Mouse (Mus musculus) macrophage (primary cell): Measurements from ENCODE around the gene Ppp1r27. TPM values are rescaled to one million over a fixed set of nuclear protein-coding genes. Genes with fewer than 3 reads are reported as not detected.

Experiments
- H3K27ac ChIP-seq: fragments of 350-480 bp; formaldehyde crosslinking; 2 replicates; pipeline ENCODE4 v1.9.0; 2021
- H3K36me3 ChIP-seq: fragments of 350-480 bp; formaldehyde crosslinking; 2 replicates; pipeline ENCODE4 v1.9.0; 2021; ENCODE audit errors: inconsistent target
- H3K4me3 ChIP-seq: fragments of 350-480 bp; formaldehyde crosslinking; 2 replicates; pipeline ENCODE4 v1.9.0; 2021; ENCODE audit errors: inconsistent target
- H3K79me2 ChIP-seq: fragments of 350-480 bp; formaldehyde crosslinking; 2 replicates; pipeline ENCODE4 v1.9.0; 2021; ENCODE audit errors: inconsistent target
- WGBS: methylation state at CpG from one replicate; pipeline ENCODE4 v1.1.7; 2026; ENCODE audit warnings: inconsistent platforms; ENCODE audit not compliant: missing documents; 5-methylcytosine and 5-hydroxymethylcytosine counted together
- polyA plus RNA-seq: library from polyadenylated mRNA; stranded (reverse); fragments of 250-400 nt; gene quantifications from 3 replicates; pipeline ENCODE4 v1.2.4, GENCODE M21; 2018; ENCODE audit warnings: inconsistent platforms

Gene Ppp1r27
- polyA plus RNA-seq, 1 experiment from 2014 or later, result not detected

DNA sequence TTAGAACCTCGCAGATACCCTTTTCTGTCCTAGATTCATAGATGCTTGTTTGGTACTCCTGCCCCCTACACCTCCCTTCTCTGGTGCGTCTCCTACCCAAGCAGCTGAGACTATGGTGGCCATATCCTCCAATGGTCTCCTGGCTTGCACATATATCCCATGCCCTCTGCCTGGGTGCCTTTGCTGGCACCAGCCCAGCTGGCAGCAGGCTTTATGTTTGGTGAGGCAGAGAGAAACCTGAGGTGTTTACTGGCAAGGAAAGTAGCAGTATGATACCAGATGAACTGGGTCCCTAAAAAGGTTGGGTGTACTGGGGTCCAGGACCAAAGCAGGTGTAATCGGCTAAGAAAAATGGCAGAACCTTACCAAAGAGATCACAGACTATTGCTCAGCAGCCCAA, 5.0 kb downstream of the Ppp1r27 start:
- 97% methylated on average over 3 of the region's 3 CpGs for WGBS
- Histone ChIP-seq H3K79me2 (peaks cover 44% of the 10 kb centered on the region), H3K27ac (no peak overlapping the region), H3K36me3 (peaks cover 30% of the 10 kb centered on the region), H3K4me3 (no peak overlapping the region)

DNA sequence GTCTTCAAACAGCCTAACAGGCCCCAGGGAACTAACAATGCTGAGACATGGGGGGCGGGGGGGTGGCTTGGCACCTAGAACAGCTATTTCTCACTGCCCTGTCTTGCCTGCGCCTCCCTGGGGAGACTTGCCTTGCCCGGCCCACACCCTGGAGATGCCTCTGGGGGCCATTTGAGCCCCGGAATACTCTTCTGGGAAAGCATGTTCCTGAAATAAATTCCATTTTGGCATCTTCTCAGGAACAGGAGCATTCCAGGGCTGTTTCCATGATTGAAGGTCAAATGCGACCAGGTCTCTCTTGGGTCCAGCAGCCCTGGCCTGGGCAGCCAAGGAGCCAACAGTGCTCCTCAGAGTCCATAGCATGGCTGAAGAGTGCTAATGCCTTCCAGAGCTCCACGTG, 8.6 kb downstream of the Ppp1r27 start:
- H3K27ac ChIP-seq, result no peak overlapping the region
- H3K4me3 ChIP-seq, result no peak overlapping the region
- peaks cover 30% of the 10 kb centered on the region for H3K36me3 ChIP-seq
- 94% methylated on average over 6 of the region's 6 CpGs for WGBS
- H3K79me2 ChIP-seq, result peaks cover 26% of the 10 kb centered on the region; the same call in 1 of the 2 replicates

DNA sequence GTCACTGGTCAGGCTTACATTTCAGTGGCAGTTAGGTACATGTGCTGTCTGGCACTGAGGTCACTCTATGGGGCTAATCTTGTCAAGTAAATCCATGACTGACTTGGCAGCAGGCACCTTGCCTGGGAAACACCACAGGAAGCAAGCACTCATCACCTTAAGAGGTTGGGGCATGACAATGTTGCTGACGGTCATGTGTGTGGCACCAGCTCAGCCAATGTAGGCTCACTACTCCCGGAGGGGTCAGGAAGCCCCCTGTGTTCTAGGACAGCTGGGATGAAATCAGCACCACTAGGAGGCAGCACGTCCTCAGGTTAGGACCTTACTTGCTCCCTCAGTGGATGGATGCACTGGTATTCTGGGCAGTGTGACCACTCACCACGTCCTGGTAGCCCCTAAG, 9.0 kb downstream of the Ppp1r27 start:
- peaks cover 21% of the 10 kb centered on the region; the same call in 1 of the 2 replicates for H3K79me2 ChIP-seq
- H3K4me3 ChIP-seq, result no peak overlapping the region
- 73% methylated on average over 4 of the region's 4 CpGs for WGBS
- H3K36me3 ChIP-seq, result peaks cover 30% of the 10 kb centered on the region
- no peak overlapping the region for H3K27ac ChIP-seq

DNA sequence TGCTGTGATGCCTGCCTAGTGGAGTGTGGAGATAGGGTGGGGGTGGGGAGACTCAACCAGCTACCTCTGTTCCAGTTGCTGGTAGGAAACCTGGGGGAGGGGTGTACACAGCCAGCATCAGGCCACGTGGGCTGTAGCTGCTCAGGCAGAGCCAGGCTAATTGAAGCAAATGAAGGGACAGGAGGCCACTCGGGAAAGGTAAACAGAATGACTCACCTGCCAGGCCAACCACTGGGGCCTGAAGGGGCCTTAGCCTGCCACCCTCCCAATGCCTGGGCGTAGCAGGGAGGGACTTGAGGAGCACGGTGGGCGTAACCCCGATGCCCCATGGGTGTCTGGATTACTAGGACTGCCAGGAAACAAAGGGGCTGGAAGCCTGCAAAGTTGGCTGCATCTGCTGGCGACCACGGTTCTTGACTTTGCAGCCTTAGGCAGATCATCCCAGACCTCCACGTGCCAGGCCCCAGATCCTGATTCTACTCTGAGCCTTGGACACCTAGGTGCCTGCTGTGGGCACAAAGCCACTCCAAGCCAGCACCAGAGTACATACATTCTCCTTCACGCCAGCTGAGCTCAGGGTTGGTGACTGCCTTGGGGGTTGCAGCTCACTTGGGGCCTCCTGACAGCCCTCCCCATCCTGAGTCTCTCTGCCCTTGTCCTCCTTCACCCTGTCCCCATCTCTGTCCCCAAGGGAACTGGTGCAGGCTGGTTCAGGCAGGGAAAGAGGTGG, 11.5 kb downstream of the Ppp1r27 start:
- Histone ChIP-seq H3K4me3 (no peak overlapping the region), H3K27ac (no peak overlapping the region), H3K36me3 (peaks cover 24% of the 10 kb centered on the region), H3K79me2 (no peaks in the 10 kb centered on the region)
- 70% methylated on average over 10 of the region's 10 CpGs for WGBS

DNA sequence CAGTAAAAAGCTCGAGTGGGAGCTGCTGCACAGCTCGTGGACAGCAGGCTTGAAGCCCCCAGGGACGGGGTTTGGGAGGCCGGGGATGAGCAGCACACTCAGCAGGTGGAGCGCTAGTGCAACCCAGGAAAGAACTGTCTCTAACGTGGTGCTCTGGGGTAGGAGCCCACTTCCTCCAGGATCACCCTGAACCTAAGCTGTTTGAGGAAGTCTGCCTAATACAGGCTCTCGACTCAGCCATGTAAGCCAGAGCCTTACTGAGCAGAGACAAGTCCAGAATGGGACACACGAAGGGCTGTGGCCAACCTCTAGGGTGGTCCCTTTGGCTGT, 12.0 kb downstream of the Ppp1r27 start:
- Histone ChIP-seq H3K27ac (no peak overlapping the region), H3K36me3 (peaks cover 19% of the 10 kb centered on the region; the same call in 1 of the 2 replicates), H3K79me2 (no peaks in the 10 kb centered on the region), H3K4me3 (no peak overlapping the region)
- 17% methylated on average over 8 of the region's 8 CpGs for WGBS

DNA sequence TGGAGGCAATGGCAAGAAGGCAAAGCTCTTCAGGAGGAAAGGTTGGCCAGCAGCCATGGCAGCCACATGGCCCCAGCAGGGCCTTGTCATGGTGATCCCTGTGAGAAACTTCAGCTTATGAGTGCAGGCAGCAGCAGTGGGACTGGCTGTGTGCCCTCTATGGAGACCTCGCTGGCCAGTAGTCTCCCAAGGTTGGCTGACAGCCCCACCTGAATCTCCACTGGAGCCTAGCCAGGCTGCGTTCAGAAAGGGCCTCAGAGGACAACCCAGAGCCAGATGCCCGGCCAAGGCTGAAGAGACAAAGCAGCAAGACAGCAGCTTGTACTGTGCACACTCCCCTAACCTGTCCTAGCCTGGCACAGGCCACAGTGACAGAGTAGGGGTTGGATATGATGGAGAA, 12.4 kb downstream of the Ppp1r27 start:
- Histone ChIP-seq H3K27ac (no peak overlapping the region), H3K4me3 (no peak overlapping the region), H3K79me2 (no peaks in the 10 kb centered on the region), H3K36me3 (peaks cover 14% of the 10 kb centered on the region; the same call in 1 of the 2 replicates)
- 83% methylated on average over 3 of the region's 3 CpGs for WGBS

DNA sequence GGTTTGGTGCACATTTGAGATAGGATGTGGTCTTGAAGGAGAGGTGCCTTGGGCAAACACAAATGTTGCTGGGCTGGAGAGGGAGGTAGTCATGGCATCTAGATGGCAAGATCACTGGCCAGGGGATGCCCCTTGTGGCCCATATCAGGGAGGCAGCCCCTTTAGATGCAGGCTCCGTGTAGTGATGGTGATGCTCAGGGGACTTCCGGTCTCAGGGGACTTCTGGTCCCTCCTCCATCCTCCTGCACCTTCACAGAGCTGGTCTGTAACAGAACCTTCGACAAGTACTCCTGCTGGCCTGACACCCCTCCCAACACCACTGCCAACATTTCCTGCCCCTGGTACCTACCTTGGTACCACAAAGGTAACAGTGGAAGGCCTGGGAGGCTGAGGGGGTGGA, 15.1 kb downstream of the Ppp1r27 start:
- no peaks in the 10 kb centered on the region for H3K79me2 ChIP-seq
- 87% methylated on average over 3 of the region's 3 CpGs for WGBS
- H3K4me3 ChIP-seq, result no peak overlapping the region
- H3K27ac ChIP-seq, result no peak overlapping the region
- H3K36me3 ChIP-seq, result no peaks in the 10 kb centered on the region

DNA sequence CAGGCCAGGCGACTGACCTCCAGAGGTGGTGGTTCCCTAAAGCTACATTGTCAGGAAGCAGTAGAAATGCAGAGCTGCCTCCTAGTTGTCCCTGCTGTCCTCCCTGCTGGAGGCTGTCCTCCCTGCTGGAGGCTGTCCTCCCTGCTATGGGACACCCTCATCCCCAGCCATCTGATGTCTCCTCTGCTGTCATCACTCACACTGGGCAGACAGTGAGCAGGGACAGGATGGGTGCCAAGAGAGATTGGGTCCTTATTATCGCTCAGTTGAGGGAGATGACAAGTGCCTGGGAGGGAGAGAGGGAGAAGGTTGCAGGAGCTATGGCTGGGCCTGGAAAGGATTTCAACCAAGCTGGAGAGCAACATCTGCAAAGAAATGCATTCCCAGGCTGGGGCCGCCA, 15.8 kb downstream of the Ppp1r27 start:
- 92% methylated on average over 3 of the region's 3 CpGs for WGBS
- Histone ChIP-seq H3K4me3 (no peak overlapping the region), H3K79me2 (no peaks in the 10 kb centered on the region), H3K27ac (no peak overlapping the region), H3K36me3 (no peaks in the 10 kb centered on the region)

DNA sequence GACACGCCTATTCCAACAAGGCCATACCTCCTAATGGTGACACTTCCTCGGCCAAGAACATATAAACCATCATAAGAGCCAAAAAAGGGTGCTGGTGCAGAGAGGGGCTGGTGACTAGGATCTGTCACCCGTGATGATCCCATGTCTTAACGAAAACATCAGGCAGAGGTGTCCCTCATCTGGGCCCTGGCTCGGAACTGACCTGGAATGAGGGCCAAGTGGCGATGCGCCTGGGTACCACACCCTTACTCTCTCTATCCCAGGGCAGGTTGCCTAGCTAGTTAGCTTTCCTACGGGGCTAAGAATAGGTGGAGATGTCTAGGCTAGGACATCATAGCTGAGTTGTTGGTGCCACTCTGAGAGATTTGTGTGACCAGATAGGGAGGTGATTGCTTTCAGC, 16.8 kb downstream of the Ppp1r27 start:
- no peaks in the 10 kb centered on the region for H3K36me3 ChIP-seq
- no peak overlapping the region for H3K27ac ChIP-seq
- H3K4me3 ChIP-seq, result no peak overlapping the region
- H3K79me2 ChIP-seq, result no peaks in the 10 kb centered on the region
- WGBS, result 96% methylated on average over 8 of the region's 8 CpGs

DNA sequence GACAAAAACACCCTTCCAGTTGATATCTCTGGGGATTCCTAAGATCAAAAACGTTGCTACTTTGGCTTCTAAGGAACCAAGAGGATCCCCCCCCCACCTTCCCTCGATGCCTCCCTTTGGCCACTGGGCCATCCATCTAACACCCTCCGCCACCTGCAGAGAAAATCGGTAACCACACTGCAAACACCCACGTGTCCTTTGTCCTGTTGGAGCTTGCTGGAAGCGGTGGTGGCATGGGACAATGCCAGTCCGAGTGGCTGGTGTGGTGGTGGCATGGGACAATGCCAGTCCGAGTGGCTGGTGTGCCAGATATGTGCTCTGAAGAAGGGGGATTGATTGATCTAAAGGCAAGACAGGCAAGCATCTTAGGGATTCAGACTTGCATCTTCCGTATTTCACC, 19.3 kb downstream of the Ppp1r27 start:
- Histone ChIP-seq H3K27ac (no peak overlapping the region), H3K36me3 (no peaks in the 10 kb centered on the region), H3K79me2 (no peaks in the 10 kb centered on the region), H3K4me3 (no peak overlapping the region)
- WGBS, result 44% methylated on average over 9 of the region's 9 CpGs

DNA sequence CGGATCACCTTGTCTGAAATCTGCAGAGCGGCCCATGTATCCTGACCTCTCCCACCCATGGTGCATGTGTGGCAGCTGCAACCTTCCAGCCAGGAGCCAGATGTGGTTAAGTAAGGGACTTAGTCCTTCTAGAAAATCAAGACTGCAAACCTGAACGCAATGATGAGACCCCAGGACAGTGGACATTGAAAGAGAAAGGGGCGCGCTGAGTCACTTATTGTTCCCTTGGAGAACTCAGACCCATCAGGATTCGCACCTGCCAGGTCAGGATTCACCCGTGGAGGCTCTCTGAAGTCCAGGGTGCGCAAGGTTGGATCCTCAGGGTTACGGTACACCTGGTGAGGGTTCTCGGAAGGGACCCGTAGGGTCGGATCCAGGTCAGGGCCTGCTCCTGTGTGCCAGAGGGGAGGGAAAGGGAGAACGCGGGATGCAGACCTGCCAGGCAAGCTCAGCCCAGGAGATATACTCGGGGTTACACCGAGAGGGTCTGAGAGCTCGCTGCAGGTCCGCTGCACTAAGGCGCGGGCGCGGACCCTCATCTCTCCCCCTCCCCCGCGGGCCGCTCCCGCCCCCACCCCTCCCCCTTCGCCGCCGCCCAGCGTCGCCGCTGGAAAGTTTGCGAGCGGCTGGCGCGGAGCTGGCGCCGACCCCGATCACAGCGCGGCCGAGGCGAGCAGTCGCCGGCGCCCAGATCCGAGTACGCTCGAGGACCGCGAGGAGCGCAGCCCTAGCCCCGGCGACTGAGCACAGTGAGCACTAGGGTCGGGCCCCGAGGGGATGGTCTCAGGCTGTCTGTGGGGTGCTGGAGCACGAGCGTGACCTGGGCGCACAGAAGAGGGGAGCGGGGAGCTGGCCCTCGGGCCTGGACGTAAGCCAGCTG, 20.6 kb downstream of the Ppp1r27 start, which contains the start of gene Gcgr:
Gene Gcgr, plus strand, starts transcription at position 615 of the 880 bp plus-strand sequence.
- 16% methylated on average over 56 of the region's 62 CpGs for WGBS

DNA sequence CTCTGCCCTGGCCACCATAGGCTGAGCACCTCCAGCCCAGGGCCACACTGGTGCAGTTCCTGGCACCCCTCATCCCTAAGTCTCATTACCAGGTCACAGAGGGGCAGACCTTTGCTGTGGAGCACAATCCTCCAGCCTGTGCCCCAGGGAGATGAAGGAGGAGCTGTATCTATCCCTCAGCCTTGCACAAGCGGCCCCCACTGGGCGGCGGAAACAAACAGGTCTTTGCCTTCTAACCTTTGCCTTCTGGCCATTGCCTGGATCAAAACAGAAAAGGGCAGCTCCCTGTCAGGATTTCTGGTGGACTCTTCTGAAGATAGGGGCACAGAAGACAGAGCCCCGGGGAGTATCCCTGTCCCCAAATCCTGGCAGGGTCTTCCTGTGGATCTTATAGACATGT, 22.0 kb downstream of the Ppp1r27 start:
- no peak overlapping the region for H3K27ac ChIP-seq
- no peaks in the 10 kb centered on the region for H3K79me2 ChIP-seq
- 75% methylated on average over 4 of the region's 4 CpGs for WGBS
- H3K4me3 ChIP-seq, result no peak overlapping the region
- H3K36me3 ChIP-seq, result no peaks in the 10 kb centered on the region

More for the DNA sequence above, 20.6 kb downstream of the Ppp1r27 start, which contains the start of gene Gcgr:
- Histone ChIP-seq H3K4me3 (no peak within 1 kb of the TSS), H3K27ac (no peak within 1 kb of the TSS), H3K36me3 (no peaks in the 10 kb centered on the region), H3K79me2 (no peaks in the 10 kb centered on the region)

DNA sequence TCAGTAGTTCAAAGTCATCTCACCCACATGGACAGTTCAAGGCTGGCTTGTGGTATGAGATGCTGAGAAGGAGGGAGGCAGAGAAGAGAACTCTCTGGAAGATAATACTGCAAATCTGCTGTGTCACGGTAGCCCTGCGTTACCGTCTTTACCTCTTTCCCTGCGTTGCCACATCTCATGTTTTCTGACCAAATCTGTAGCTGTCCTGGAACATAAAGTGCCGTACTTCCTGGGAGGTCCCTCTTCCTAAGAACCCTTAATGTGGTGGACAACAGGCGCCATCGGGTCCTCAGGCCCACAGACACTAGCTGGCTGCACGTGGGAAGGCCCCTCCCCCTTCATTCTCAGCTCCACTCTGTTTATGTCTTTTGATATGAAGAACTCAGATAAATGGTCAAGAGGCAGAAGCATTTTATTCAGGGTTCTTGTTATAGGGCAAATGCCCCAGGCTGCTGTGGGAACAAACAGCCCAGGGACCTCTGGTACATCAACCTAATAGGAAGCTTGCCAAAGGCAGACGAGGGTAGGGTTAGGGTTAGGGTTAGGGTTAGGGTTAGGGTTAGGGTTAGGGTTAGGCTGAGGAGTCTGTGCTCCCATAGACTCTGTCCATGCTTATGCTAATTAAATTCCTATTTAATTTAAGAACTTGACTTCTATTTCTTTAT, 23.1 kb downstream of the Ppp1r27 start:
- no peak overlapping the region for H3K27ac ChIP-seq
- 65% methylated on average over 9 of the region's 9 CpGs for WGBS

DNA sequence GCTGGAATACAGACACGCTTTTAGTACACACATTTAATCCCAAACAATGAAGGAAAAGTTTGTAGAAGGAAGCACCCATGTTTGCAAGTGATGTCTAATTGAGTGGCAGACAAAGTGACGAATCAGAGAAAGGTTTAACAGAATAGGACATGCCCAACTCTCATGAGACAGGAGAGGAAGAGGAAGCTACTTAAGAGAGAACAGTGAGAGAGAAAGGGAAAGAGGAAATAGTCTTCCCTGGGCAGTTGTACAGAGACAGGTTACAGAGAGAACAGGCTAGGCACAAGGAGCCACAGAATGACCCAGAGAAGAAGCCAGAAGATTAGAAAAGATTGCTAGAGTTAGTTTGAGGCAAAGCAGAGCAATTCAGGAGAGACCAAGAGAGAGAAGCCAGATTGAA, 25.0 kb downstream of the Ppp1r27 start:
- WGBS, result 95% methylated on average over 2 of the region's 2 CpGs
- Histone ChIP-seq H3K4me3 (no peak overlapping the region), H3K36me3 (no peaks in the 10 kb centered on the region), H3K27ac (peak overlapping the region; percentile 28), H3K79me2 (no peaks in the 10 kb centered on the region)

More for the DNA sequence above, 23.1 kb downstream of the Ppp1r27 start:
- Histone ChIP-seq H3K79me2 (no peaks in the 10 kb centered on the region), H3K4me3 (no peak overlapping the region), H3K36me3 (no peaks in the 10 kb centered on the region)

DNA sequence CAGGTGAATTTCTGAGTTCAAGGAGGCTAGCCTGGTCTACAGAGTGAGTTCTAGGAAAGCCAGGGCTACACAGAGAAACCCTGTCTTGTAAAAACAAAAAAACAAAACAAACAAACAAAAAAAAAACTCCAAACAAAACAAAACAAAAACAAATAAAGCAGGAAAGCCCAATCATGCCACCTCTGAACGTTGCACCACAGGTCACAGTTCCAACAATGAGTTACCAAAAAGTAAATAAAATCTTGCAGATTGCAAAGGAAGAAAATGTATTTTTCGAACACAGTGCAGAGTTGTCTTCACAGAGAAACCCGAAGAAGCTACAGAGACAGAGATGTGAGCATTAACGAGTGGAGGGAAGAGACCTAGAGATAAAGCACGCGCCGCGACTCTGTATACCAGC, 28.4 kb downstream of the Ppp1r27 start:
- WGBS, result 88% methylated on average over 8 of the region's 8 CpGs
- Histone ChIP-seq H3K36me3 (no peaks in the 10 kb centered on the region), H3K27ac (no peak overlapping the region), H3K79me2 (no peaks in the 10 kb centered on the region), H3K4me3 (no peak overlapping the region)
